Mouse (Mus musculus): Measurements from ENCODE around the gene Prpf6.

GRCm38 (mm10) chr2:181602367-181602766, 10.7 kb downstream of the Prpf6 start:
- TF ChIP-seq EP300 (IDR thresholded peaks at IDR 0.05; ENCODE audit: low read depth) (no peak), CTCF (IDR thresholded peaks at IDR 0.05; ENCODE audit: low read depth) (no peak)
